Mouse (Mus musculus): Measurements from ENCODE around the gene Iglon5. TPM values are rescaled to one million over a fixed set of nuclear protein-coding genes. Genes with fewer than 3 reads are reported as not detected.

Iglon5 gene
- polyA plus RNA-seq, 1 experiment: 0.23 TPM

DNA sequence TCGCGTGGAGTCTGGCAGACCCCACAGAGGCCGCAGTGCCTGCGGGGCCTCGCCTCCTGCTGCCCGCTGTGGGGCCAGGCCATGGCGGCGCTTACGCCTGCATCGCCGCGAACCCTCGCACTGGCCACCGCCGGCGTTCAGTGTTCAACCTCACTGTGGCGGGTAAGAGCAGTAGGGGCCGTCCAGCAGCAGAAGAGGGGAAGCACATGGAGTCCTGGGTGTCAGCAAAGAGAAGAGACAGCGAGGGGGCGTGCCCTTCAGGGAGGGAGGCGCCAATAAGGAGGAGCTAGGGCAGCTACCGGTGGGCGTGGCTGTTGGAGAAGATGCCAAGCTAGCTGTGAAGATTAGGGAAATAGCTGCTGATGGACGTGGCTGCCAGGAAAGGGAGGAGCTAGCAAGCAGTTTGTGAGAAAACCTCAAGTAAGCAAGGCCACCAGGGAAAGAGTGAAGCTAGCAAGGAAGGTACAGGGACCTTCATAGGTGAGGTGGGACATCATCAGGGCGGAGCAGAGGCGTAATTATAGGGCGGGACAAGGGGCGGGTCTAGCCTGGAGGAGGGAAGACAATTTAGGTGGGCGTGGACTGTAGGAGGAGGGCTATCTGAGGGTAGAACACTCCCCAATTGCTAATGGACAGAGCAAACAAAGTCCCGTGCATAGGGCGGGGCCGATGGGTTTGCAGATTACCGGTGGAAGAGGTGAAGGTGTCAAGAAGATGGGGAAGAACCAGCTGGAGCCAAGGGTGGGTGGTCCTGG lies 24.4 kb downstream of the Iglon5 start:
- no peak for TF ChIP-seq POLR2A (IDR thresholded peaks at IDR 0.05; ENCODE audit: low read depth, low read length)
- TF ChIP-seq CTCF (IDR thresholded peaks at IDR 0.05; ENCODE audit: extremely low read depth, insufficient read depth, insufficient read length, insufficient replicate concordance): no peak
- DNase-seq (ENCODE audit: low read depth in 1 of 2, low spot score in 2 of 2): peak; percentile 89
- H3K36me3 ChIP-seq (ENCODE audit: control insufficient read depth, insufficient read depth, low read length): no peaks in the 10 kb centered on the region
- H3K4me3 ChIP-seq (ENCODE audit: extremely low read depth, insufficient read depth, insufficient read length): peak overlapping the region; percentile 72
- peak overlapping the region; percentile 68 for H3K27ac ChIP-seq (ENCODE audit: insufficient read depth, low read length)
- WGBS: 2% methylated on average over 33 of the region's 33 CpGs
- H3K4me1 ChIP-seq (ENCODE audit: control insufficient read depth, insufficient read depth, insufficient read length): peaks cover 7% of the 10 kb centered on the region
- H3K27me3 ChIP-seq (ENCODE audit: control insufficient read depth, insufficient read depth, low read length): no peaks in the 10 kb centered on the region

DNA sequence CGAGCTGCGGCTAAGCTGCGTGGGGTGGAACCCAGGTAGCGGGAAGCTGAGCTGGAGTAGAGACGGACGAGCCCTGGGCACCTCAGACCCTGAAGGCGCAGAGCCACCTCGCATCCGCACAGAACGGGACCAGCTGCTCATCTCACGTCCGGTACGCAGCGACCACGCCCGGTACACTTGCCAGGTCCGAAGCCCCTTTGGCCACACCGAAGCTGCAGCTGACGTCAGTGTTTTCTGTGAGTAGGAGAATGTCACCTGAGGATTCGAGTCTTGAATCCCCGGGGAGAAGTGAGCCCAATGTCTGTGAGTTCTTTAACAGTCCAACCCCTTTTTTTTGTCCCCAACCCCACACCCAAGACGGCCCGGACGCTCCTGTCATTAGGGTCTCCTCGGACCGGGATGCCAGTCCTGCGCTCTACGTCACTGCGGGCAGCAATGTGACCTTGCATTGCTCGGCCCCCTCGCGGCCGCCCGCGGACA lies 25.0 kb downstream of the Iglon5 start:
- Histone ChIP-seq H3K27me3 (ENCODE audit: control insufficient read depth, insufficient read depth, low read length) (no peaks in the 10 kb centered on the region), H3K36me3 (ENCODE audit: control insufficient read depth, insufficient read depth, low read length) (no peaks in the 10 kb centered on the region), H3K4me3 (ENCODE audit: extremely low read depth, insufficient read depth, insufficient read length) (peak overlapping the region; percentile 72), H3K27ac (ENCODE audit: insufficient read depth, low read length) (no peak overlapping the region), H3K4me1 (ENCODE audit: control insufficient read depth, insufficient read depth, insufficient read length) (peaks cover 7% of the 10 kb centered on the region)
- 0 out of 2 replicates have a peak, but pooled peaks have one; percentile 18 for TF ChIP-seq CTCF (IDR thresholded peaks at IDR 0.05; ENCODE audit: extremely low read depth, insufficient read depth, insufficient read length, insufficient replicate concordance)
- no peak for TF ChIP-seq POLR2A (IDR thresholded peaks at IDR 0.05; ENCODE audit: low read depth, low read length)
- WGBS: 12% methylated on average over 35 of the region's 35 CpGs
- peak; percentile 17 to 32 for DNase-seq (ENCODE audit: low read depth in 1 of 2, low spot score in 2 of 2)

DNA sequence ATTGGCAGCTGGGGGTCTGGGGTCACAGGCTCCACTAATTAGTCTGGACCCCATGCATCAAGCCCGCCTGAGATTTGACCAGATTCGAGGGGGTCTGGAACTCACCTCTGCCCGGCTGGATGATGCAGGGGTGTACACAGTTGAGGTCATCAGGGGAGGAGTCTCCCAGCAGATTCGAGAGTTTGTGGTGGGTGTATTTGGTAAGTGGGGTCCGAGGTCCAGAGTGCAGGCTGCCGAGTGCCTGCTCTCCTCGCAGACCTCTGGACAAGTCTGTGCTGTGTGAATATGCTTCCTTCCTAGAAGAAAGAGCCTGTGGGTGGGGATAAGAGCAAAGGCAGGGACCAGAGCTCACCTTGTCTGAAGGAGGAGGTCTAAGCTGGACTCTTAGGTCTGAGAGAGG lies 25.9 kb downstream of the Iglon5 start:
- H3K36me3 ChIP-seq (ENCODE audit: control insufficient read depth, insufficient read depth, low read length): no peaks in the 10 kb centered on the region
- no peaks in the 10 kb centered on the region for H3K27me3 ChIP-seq (ENCODE audit: control insufficient read depth, insufficient read depth, low read length)
- TF ChIP-seq CTCF (IDR thresholded peaks at IDR 0.05; ENCODE audit: extremely low read depth, insufficient read depth, insufficient read length, insufficient replicate concordance) (no peak), POLR2A (IDR thresholded peaks at IDR 0.05; ENCODE audit: low read depth, low read length) (no peak)
- H3K27ac ChIP-seq (ENCODE audit: insufficient read depth, low read length): no peak overlapping the region
- no peak for DNase-seq (ENCODE audit: low read depth in 1 of 2, low spot score in 2 of 2)
- H3K4me1 ChIP-seq (ENCODE audit: control insufficient read depth, insufficient read depth, insufficient read length): peaks cover 7% of the 10 kb centered on the region
- 90% methylated on average over 7 of the region's 7 CpGs for WGBS
- H3K4me3 ChIP-seq (ENCODE audit: extremely low read depth, insufficient read depth, insufficient read length): no peak overlapping the region

DNA sequence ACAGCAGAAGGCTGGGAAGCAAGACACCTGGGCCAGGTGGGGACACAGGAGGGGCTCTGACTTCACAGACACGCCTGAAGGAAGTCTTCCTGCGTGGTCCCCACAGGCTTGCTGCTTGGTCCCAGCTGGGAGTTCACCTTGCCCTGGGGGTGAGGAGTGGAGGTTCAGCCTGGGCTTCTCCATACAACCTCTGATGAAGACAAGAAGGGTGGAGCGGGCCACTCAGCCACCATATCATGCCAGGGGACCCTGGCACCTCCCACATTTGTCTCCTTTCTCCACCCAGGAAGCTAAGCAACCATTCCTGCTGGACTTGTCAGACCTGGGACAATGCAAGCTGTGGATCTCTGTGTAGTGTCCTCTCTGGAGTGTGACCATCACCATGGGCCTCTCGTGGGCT lies 27.0 kb downstream of the Iglon5 start, which contains the start of gene Vsig10l:
Vsig10l (plus strand) TSS at position 301 of the 400 bp plus-strand sequence.
- DNase-seq (ENCODE audit: low read depth in 1 of 2, low spot score in 2 of 2): no peak
- 74% methylated on average over 4 of the region's 4 CpGs for WGBS
- Histone ChIP-seq H3K36me3 (ENCODE audit: control insufficient read depth, insufficient read depth, low read length) (no peaks in the 10 kb centered on the region), H3K4me1 (ENCODE audit: control insufficient read depth, insufficient read depth, insufficient read length) (peaks cover 7% of the 10 kb centered on the region), H3K27me3 (ENCODE audit: control insufficient read depth, insufficient read depth, low read length) (no peaks in the 10 kb centered on the region), H3K4me3 (ENCODE audit: extremely low read depth, insufficient read depth, insufficient read length) (no peak within 1 kb of the TSS), H3K27ac (ENCODE audit: insufficient read depth, low read length) (no peak within 1 kb of the TSS)
- TF ChIP-seq CTCF (IDR thresholded peaks at IDR 0.05; ENCODE audit: extremely low read depth, insufficient read depth, insufficient read length, insufficient replicate concordance): no peak
- no peak for TF ChIP-seq POLR2A (IDR thresholded peaks at IDR 0.05; ENCODE audit: low read depth, low read length)

DNA sequence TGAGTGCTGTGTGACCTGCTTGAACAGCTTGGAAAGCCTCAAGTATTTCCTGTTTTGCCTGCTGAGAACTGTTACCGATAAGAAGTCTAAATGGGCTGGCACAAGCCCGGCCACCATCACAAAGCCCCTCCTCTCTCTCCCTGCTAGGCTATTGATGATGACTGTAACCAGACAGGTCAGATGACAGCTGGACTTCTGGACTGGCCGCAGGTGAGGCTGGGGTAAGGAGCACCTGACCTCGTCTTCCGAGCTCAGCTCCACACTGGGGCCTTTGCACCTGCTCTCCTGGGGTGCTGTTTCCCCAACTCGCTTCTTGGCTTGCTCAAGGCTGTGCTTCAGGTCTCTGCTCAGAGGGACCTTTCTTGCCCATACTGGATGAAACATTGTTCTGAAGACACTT lies 35.5 kb downstream of the Iglon5 start:
- 81% methylated on average over 6 of the region's 6 CpGs for WGBS

DNA sequence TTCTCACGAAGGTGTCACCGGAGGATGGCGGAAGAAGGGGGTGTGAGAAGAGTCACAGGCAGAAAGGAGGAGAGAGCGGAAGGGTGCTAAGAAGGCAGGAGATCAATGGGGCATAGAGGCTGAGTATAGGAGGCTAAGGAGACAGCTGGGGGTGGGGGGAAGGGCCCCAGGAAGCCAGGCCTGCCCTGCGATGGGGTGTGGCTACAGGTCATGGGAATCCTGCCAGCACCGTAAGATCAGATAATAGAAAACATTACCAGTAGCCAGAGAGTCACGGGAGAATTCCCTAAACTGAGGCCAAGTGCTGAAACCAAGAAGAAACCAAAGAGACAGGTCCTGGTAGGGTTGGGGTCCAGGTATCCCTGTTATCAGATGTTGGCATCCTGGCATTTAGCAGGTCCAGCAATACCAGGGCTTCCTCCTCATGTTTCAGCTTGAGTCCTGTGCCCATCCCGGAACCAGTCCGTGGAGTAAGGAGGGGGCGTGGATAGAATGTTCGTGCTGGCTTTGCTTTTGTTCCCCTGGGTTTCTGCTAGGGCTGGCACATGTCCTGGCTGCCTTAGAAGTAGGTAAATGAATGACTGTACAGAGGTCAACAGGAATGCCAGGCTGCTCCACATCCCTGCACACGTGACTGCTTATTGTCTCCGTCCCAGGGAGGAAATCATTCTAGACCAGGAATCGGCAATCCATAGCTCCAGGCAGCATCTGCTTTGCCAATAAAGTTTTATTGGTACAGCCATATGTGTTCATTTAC lies 36.1 kb downstream of the Iglon5 start:
- 93% methylated on average over 14 of the region's 14 CpGs for WGBS
- Histone ChIP-seq H3K4me1 (ENCODE audit: control insufficient read depth, insufficient read depth, insufficient read length) (no peaks in the 10 kb centered on the region), H3K27me3 (ENCODE audit: control insufficient read depth, insufficient read depth, low read length) (no peaks in the 10 kb centered on the region), H3K4me3 (ENCODE audit: extremely low read depth, insufficient read depth, insufficient read length) (no peak overlapping the region), H3K36me3 (ENCODE audit: control insufficient read depth, insufficient read depth, low read length) (peaks cover 2% of the 10 kb centered on the region; the same call in 1 of the 2 replicates), H3K27ac (ENCODE audit: insufficient read depth, low read length) (no peak overlapping the region)
- TF ChIP-seq POLR2A (IDR thresholded peaks at IDR 0.05; ENCODE audit: low read depth, low read length) (no peak), CTCF (IDR thresholded peaks at IDR 0.05; ENCODE audit: extremely low read depth, insufficient read depth, insufficient read length, insufficient replicate concordance) (no peak)
- DNase-seq (ENCODE audit: low read depth in 1 of 2, low spot score in 2 of 2): no peak

More for the DNA sequence above, 35.5 kb downstream of the Iglon5 start:
- Histone ChIP-seq H3K4me1 (ENCODE audit: control insufficient read depth, insufficient read depth, insufficient read length) (no peaks in the 10 kb centered on the region), H3K4me3 (ENCODE audit: extremely low read depth, insufficient read depth, insufficient read length) (no peak overlapping the region), H3K27me3 (ENCODE audit: control insufficient read depth, insufficient read depth, low read length) (no peaks in the 10 kb centered on the region), H3K27ac (ENCODE audit: insufficient read depth, low read length) (no peak overlapping the region), H3K36me3 (ENCODE audit: control insufficient read depth, insufficient read depth, low read length) (peaks cover 2% of the 10 kb centered on the region; the same call in 1 of the 2 replicates)
- no peak for DNase-seq (ENCODE audit: low read depth in 1 of 2, low spot score in 2 of 2)
- TF ChIP-seq CTCF (IDR thresholded peaks at IDR 0.05; ENCODE audit: extremely low read depth, insufficient read depth, insufficient read length, insufficient replicate concordance): no peak

Measured in spleen, adult 2 months (tissue).